Mouse (Mus musculus): ENCODE measurements around the gene Hfm1.

GRCm38 (mm10) chr5:106790496-106791240, 135.5 kb downstream of the Hfm1 start:
- TF ChIP-seq CTCF (IDR thresholded peaks at IDR 0.05; ENCODE audit: insufficient read depth, low read length) (no peak), POLR2A (IDR thresholded peaks at IDR 0.05; ENCODE audit: borderline replicate concordance, extremely low read depth, low read depth, low read length) (no peak)

Measured in lung, adult 2 months (tissue).